Mouse (Mus musculus): ENCODE measurements around the gene Camk2d.

Camk2d gene

DNA sequence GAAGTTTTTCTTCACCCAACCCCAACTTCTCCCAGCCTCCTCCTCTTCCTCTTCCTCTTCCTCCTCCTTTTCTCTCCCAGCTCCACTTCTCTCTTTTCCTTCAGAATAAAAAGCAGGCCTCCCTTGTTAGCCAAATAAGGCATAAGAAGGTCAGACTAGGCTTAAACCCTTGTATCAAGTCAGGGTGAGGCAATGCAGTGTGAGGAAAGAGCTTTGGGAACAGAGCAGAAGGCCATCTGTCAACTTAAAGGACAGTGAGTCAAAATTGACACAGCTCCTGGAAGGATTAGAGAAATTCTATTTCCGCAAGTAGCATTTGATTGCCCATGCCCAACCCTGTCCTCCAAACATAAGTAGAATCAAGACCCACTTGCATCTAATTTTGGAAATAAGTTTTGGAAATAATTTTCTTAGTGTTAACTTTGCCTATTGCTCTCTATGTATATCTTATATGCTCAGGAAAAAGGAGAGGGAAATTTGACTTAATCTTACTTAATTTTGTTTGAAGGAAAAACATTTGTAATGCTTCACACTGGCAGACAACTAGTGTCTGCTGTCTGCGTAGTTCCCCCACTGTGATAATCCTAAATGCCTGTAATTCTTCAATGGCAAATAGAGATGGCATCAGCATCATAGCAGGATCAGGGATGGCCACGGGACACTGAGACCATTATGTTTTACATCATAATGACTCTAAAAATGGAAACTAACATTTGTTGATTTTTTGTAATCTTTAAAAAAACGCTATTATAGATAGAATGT is 16.8 kb downstream of the Camk2d start:
- no peak for DNase-seq (ENCODE audit: low read depth, low spot score)

DNA sequence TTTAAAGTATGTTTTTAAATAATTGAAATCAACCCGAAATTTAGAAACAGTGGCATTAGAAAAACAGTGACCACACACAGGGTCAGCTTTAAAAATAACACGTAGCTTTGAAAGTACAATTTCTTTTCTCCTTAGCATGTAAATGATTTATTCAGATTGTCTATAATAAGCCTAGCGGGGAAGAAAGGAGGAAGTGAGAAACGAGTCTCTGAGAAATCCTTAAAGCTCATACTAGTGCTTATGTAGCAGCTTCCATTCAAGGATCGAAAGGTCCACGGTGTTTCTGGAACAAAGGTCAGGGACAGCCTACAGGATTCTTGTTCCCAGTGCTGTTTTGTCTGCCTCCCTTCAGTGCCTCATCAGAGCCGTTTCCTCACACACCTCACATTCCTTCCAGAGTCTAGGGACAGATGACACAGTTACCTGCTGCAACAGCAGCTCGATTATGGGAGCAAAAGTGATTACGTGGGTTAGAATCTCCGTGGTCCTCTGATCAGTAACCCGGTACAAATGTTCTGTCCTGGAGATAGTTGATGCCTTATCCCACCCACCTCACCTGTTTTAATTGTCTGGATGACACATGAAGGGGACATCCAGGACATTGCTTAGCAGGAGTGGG is 17.5 kb downstream of the Camk2d start:
- DNase-seq (ENCODE audit: low read depth, low spot score): no peak

DNA sequence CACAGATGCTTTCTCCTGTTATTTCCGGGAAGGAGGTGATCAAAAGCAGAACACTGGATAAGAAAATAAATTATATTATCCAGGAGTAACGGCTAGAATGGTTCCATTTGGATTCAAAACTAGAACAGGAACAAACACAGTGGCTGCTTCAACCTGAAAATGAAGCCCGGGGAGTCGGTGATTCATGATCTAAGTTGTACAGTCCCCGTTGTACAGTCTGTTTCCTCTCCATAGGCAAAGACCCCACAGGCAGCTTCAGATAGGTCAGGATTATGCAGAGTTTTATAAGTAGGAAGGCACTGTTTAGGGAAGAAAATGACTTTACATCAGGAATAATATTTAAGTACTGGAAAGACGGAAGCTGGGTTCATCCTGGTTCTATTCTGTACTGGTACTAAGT is 19.2 kb downstream of the Camk2d start:
- no peak for DNase-seq (ENCODE audit: low read depth, low spot score)

- no peak for DNase-seq (ENCODE audit: low read depth, low spot score)
Observed at GRCm38 (mm10) chr3:126620152-126620551, 24.1 kb downstream of the Camk2d start.

GRCm38 (mm10) chr3:126622509-126622908 is 26.4 kb downstream of the Camk2d start:
- no peak for DNase-seq (ENCODE audit: low read depth, low spot score)

- no peak for DNase-seq (ENCODE audit: low read depth, low spot score)
Observed at GRCm38 (mm10) chr3:126624994-126625763, 29.1 kb downstream of the Camk2d start.

- DNase-seq (ENCODE audit: low read depth, low spot score): no peak
Observed at GRCm38 (mm10) chr3:126625764-126626040, 29.6 kb downstream of the Camk2d start.

GRCm38 (mm10) chr3:126627968-126628367 is 31.9 kb downstream of the Camk2d start:
- DNase-seq (ENCODE audit: low read depth, low spot score): no peak

- DNase-seq (ENCODE audit: low read depth, low spot score): no peak
Observed at GRCm38 (mm10) chr3:126628380-126628779, 32.3 kb downstream of the Camk2d start.

DNA sequence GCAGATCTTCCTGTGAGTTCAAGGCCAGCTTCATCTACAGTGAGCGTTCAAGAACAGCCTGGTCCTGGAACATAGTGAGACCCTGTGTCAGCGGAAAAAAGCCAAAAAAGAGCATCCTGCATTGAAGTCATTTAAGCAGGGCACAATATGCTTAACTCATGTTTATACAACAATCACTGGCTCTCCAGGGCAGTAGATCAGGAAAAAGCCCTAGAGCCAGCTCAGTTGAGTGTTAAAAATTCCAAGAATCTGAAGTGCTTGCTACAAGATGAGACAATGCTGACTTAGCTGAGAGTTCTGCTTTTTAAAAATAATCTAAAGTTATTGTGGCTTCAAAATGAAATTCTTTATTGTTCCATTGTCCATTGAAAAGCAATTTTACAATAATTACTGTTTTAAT is 32.9 kb downstream of the Camk2d start:
- no peak for DNase-seq (ENCODE audit: low read depth, low spot score)

DNA sequence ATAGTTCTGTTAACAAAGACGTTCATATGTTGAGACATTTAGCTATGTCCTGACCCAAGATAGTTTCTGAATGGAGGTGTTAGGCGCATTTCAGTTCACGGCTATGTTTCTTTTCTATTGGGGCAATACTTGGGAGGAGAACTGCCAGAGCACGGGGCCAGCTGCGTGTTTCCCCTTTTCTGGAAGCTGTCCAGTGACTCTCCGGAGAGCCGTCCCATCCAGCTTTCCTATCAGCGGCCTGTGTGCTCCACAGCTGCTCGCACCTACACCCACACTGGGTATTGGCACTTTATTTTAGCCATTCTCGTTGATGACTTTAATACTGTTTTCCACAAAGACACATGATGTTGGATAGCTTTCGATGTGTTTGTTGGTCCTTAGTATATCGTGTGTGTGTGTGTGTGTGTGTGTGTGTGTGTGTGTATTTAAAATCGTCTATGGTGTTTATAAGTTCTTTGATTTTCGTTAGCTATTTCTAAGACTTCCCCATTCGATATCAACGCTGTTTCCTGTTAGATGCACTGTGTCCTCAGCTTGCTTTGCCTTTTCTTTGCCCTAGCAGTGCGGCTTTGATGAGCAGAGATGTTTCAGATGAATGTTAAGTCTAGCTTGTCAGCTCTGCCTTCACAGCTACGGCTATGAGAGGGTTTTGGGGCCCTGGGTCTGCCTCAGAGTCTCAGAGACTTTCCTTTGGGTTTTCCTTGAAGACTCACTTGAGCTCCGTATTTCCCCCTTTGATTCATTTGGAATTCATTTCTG is 34.2 kb downstream of the Camk2d start:
- DNase-seq (ENCODE audit: low read depth, low spot score): no peak

DNA sequence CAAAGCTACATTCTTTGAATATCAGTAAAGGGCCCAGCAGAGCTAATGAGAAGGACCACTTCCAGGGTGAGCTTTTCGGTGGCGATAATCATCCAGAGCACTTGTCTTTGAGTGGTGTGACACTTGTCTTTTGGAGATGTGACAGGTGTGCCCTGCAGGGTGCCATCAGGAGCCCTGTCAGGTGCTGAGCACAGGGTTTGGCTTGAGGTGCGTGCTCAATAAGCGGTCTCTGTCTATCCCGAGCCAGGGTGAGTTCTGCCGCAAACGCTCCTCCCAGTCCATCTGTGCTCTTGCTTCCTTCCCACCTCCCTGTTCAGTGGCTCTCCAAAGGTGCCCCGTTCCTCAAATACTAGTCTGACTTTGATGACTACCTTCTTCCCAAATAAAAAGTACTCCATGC is 35.5 kb downstream of the Camk2d start:
- DNase-seq (ENCODE audit: low read depth, low spot score): no peak

- no peak for DNase-seq (ENCODE audit: low read depth, low spot score)
Observed at GRCm38 (mm10) chr3:126632580-126632979, 36.5 kb downstream of the Camk2d start.

- no peak for DNase-seq (ENCODE audit: low read depth, low spot score)
Observed at GRCm38 (mm10) chr3:126634171-126634570, 38.1 kb downstream of the Camk2d start.

DNA sequence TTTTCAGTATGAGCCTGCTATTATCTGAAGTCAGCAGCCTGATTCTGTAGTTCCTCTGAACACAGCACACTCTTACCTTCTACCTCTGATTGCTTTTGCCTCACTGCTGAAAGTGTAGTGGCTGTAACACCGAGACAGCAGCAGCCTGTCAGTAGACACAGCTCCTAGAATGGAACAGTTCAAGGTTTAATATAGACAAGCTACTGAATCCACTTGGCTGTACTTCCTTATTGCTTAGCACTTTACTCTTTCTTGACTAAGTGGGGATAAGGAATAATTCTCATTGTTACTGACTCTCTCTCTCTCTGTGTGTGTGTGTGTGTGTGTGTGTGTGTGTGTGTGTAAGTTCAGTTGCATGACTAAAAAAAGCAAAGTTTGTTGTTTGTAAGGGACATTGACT is 42.2 kb downstream of the Camk2d start:
- no peak for DNase-seq (ENCODE audit: low read depth, low spot score)

- no peak for DNase-seq (ENCODE audit: low read depth, low spot score)
Observed at GRCm38 (mm10) chr3:126639098-126639513, 43.0 kb downstream of the Camk2d start.

GRCm38 (mm10) chr3:126640443-126641251 is 44.5 kb downstream of the Camk2d start:
- no peak for DNase-seq (ENCODE audit: low read depth, low spot score)

- DNase-seq (ENCODE audit: low read depth, low spot score): no peak
Observed at GRCm38 (mm10) chr3:126641451-126641850, 45.3 kb downstream of the Camk2d start.

GRCm38 (mm10) chr3:126643071-126644010 is 47.2 kb downstream of the Camk2d start:
- DNase-seq (ENCODE audit: low read depth, low spot score): no peak

DNA sequence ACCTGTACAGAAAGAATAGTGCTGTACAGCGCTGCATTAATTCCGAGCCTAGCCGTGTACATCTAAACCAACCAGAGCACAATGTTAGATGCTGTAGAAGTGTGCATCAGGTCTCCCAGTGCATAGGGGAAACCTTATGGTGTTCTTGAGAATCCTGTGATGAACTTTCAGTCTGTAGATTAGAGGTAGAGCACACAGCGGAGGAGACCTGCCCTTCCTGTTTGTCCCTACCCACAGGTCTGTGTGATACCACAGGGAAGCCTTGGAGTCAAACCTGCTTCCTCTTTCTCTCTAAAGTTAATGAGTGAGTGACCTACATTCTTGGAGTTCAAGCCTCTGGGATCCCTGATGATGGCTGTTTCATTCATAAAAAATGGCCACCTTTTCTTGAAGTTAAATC is 54.2 kb downstream of the Camk2d start:
- DNase-seq (ENCODE audit: low read depth, low spot score): no peak

All from ES-CJ7 (cell line).